Mouse (Mus musculus) MEL (cell line): ENCODE data around the gene Bahcc1.

Experiments used
- CTCF ChIP-seq, 3 experiments: IDR thresholded peaks in 2 of 3; conservative IDR thresholded peaks in 1 of 3; 2 replicates each; pipeline ENCODE4 v1.5.1; 2011 to 2012; ENCODE audit warnings: low read length in 3 of 3, low read depth in 2 of 3, mild to moderate bottlenecking in 2 of 3, improper control_type of control experiment in 1 of 3, inconsistent platforms in 1 of 3, mixed read lengths in 1 of 3, moderate library complexity in 1 of 3; ENCODE audit not compliant: control insufficient read depth in 1 of 3, insufficient read depth in 1 of 3, poor library complexity in 1 of 3, severe bottlenecking in 1 of 3
- E2F4 ChIP-seq: IDR thresholded peaks from 2 replicates; pipeline ENCODE4 v1.6.1; 2011; ENCODE audit warnings: low read depth, low read length, improper control_type of control experiment, borderline replicate concordance
- ETS1 ChIP-seq: IDR thresholded peaks from 2 replicates; pipeline ENCODE4 v1.6.1; 2012; ENCODE audit warnings: low read depth, mild to moderate bottlenecking, inconsistent platforms, low read length, improper control_type of control experiment, moderate library complexity
- MAX ChIP-seq: IDR thresholded peaks from 2 replicates; pipeline ENCODE4 v1.6.1; 2011; ENCODE audit warnings: low read length, improper control_type of control experiment
- MXI1 ChIP-seq: IDR thresholded peaks from 2 replicates; pipeline ENCODE4 v1.6.1; 2011; ENCODE audit warnings: mild to moderate bottlenecking, low read depth, low read length, improper control_type of control experiment
- NRF1 ChIP-seq: IDR thresholded peaks from 2 replicates; pipeline ENCODE4 v1.6.1; 2014; ENCODE audit warnings: low read depth, mild to moderate bottlenecking, inconsistent platforms, low read length, improper control_type of control experiment, moderate library complexity; ENCODE audit not compliant: poor library complexity, insufficient read depth, severe bottlenecking
- POLR2A ChIP-seq, 2 experiments: IDR thresholded peaks; 2 replicates each; pipeline ENCODE4 v1.6.1; 2011 to 2012; ENCODE audit warnings: low read length in 2 of 2, mild to moderate bottlenecking in 2 of 2, control low read depth in 1 of 2, improper control_type of control experiment in 1 of 2, low read depth in 1 of 2, moderate library complexity in 1 of 2; ENCODE audit not compliant: control insufficient read depth in 1 of 2, insufficient read depth in 1 of 2, poor library complexity in 1 of 2
- RAD21 ChIP-seq: IDR thresholded peaks from 2 replicates; pipeline ENCODE4 v1.6.1; 2011; ENCODE audit warnings: mild to moderate bottlenecking, low read depth, low read length, improper control_type of control experiment
- ZKSCAN1 ChIP-seq: IDR thresholded peaks from 2 replicates; pipeline ENCODE4 v1.6.1; 2012; ENCODE audit warnings: low read depth, mild to moderate bottlenecking, inconsistent platforms, low read length, improper control_type of control experiment, moderate library complexity

- TF ChIP-seq CTCF (IDR thresholded peaks at IDR 0.05 in 2 of 3, conservative IDR thresholded peaks at IDR 0.05 in 1 of 3; ENCODE audit: control insufficient read depth in 1 of 3, insufficient read depth in 1 of 3, low read depth in 2 of 3, low read length in 3 of 3, poor library complexity in 1 of 3, severe bottlenecking in 1 of 3) (peak in 1 of 3 experiments; percentile 27; a peak in 1 of 6 replicates), MAX (no peak), POLR2A (IDR thresholded peaks at IDR 0.05; ENCODE audit: control insufficient read depth in 1 of 2, insufficient read depth in 1 of 2, low read depth in 1 of 2, low read length in 2 of 2, poor library complexity in 1 of 2) (no peak), E2F4 (no peak), RAD21 (no peak), NRF1 (no peak), ETS1 (no peak), MXI1 (no peak), ZKSCAN1 (no peak)
Measured at GRCm38 (mm10) chr11:120338786-120339185, 106.0 kb downstream of the Bahcc1 start.
